In genomic region chr15:59879311-59879710, GRCm38 (mm10) we compare ENCODE assay signal across 14 mouse cellular contexts.
DNase-seq lines count a peak whose midpoint lies in the region; ATAC-seq and TF ChIP-seq lines count a peak whose summit lies in the region.
"Had no signal": no experiment of that assay in that cellular context is flagged by ENCODE, and none has a peak within 500 bp of the region (broad histone marks: within the 10 kb centered on the region; RNA-seq: fewer than 3 reads in every experiment).

No protein-coding gene starts in this region.

- peak; percentile 22; the same call in 1 of the 2 replicates for TF ChIP-seq CTCF in gastrocnemius, adult 2 months (IDR thresholded peaks at IDR 0.05)
- peak; percentile 25; the same call in 1 of the 2 replicates for TF ChIP-seq CTCF in liver, postnatal 0 days (IDR thresholded peaks at IDR 0.05; ENCODE audit: low read depth)

- no peak for ATAC-seq in liver, postnatal 0 days
- ATAC-seq in liver, embryonic 12.5 days = no peak

- no peak for TF ChIP-seq EP300 in liver, postnatal 0 days (IDR thresholded peaks at IDR 0.05; ENCODE audit: low read depth)

- 80% methylated on average over 4 of the region's 4 CpGs for WGBS in liver, postnatal 0 days (ENCODE audit: insufficient replicate concordance)
- WGBS in liver, embryonic 12.5 days (ENCODE audit: insufficient replicate concordance) = 59% methylated on average over 4 of the region's 4 CpGs

- no peak overlapping the region for H3K4me2 ChIP-seq in liver, postnatal 0 days (ENCODE audit: low read depth, low read length)
- H3K4me2 ChIP-seq in liver, embryonic 12.5 days = no peak overlapping the region
- H3K4me2 ChIP-seq: embryonic facial prominence, embryonic 15.5 days; forebrain, embryonic 12.5 days; limb, embryonic 13.5 days; lung, embryonic 15.5 days; midbrain, embryonic 11.5 days had no signal

- H3K27me3 ChIP-seq in liver, postnatal 0 days (ENCODE audit: insufficient read depth, low read length) = no peaks in the 10 kb centered on the region
- no peaks in the 10 kb centered on the region for H3K27me3 ChIP-seq in liver, embryonic 12.5 days (replicated peaks)
- H3K27me3 ChIP-seq: embryonic facial prominence, embryonic 15.5 days; forebrain, embryonic 12.5 days; limb, embryonic 13.5 days; lung, embryonic 15.5 days had no signal

- no peak overlapping the region for H3K4me3 ChIP-seq in gastrocnemius, adult 2 months
- H3K4me3 ChIP-seq in liver, postnatal 0 days (ENCODE audit: low read depth, low read length) = no peak overlapping the region
- no peak overlapping the region for H3K4me3 ChIP-seq in liver, embryonic 12.5 days
- H3K4me3 ChIP-seq: embryonic facial prominence, embryonic 15.5 days; forebrain, embryonic 12.5 days; limb, embryonic 13.5 days; lung, embryonic 15.5 days had no signal

- no peaks in the 10 kb centered on the region for H3K9me3 ChIP-seq in liver, postnatal 0 days (ENCODE audit: low read length)
- no peaks in the 10 kb centered on the region for H3K9me3 ChIP-seq in liver, embryonic 12.5 days (replicated peaks)
- H3K9me3 ChIP-seq: embryonic facial prominence, embryonic 15.5 days; forebrain, embryonic 12.5 days; limb, embryonic 13.5 days; lung, embryonic 15.5 days had no signal

- H3K9ac ChIP-seq in liver, postnatal 0 days (replicated peaks) = no peak overlapping the region
- no peak overlapping the region for H3K9ac ChIP-seq in liver, embryonic 12.5 days
- H3K9ac ChIP-seq: embryonic facial prominence, embryonic 15.5 days; forebrain, embryonic 12.5 days; limb, embryonic 13.5 days; lung, embryonic 15.5 days had no signal

- H3K36me3 ChIP-seq in liver, postnatal 0 days (replicated peaks; ENCODE audit: insufficient read depth, low read length) = no peaks in the 10 kb centered on the region
- H3K36me3 ChIP-seq in liver, embryonic 12.5 days = no peaks in the 10 kb centered on the region
- H3K36me3 ChIP-seq: embryonic facial prominence, embryonic 15.5 days; forebrain, embryonic 12.5 days; limb, embryonic 13.5 days; lung, embryonic 15.5 days had no signal

- intact Hi-C loops in gastrocnemius, adult 2 months (cut with DNase I) = no loop called here

- no peak overlapping the region for H3K27ac ChIP-seq in gastrocnemius, adult 2 months
- H3K27ac ChIP-seq in liver, postnatal 0 days (ENCODE audit: low read depth) = no peak overlapping the region
- H3K27ac ChIP-seq in liver, embryonic 12.5 days = no peak overlapping the region
- H3K27ac ChIP-seq: embryonic facial prominence, embryonic 15.5 days; forebrain, embryonic 12.5 days; limb, embryonic 13.5 days; lung, embryonic 15.5 days had no signal

- DNase-seq in gastrocnemius, adult 2 months = no peak
- DNase-seq in gastrocnemius, postnatal 10 days = no peak
- DNase-seq in liver, postnatal 0 days = no peak
- peak; percentile 67 to 68 for DNase-seq in B cell, adult 2 months
- peak; percentile 35 for DNase-seq in lung, postnatal 36 days
- no peak for DNase-seq in retina, embryonic 14.5 days (ENCODE audit: low spot score)
- no peak for DNase-seq in testis, postnatal 14 days (ENCODE audit: low spot score)
- DNase-seq: cerebellum, adult 11 months had no signal

- H3K4me1 ChIP-seq in liver, postnatal 0 days (ENCODE audit: insufficient read depth) = no peaks in the 10 kb centered on the region
- H3K4me1 ChIP-seq in liver, embryonic 12.5 days = no peaks in the 10 kb centered on the region
- H3K4me1 ChIP-seq: embryonic facial prominence, embryonic 15.5 days; forebrain, embryonic 12.5 days; limb, embryonic 13.5 days; lung, embryonic 15.5 days had no signal

Comparison
In these comparisons a context has a peak if more than half of its experiments do, and no peak if none do; other contexts are left out.
1. DNase-seq: peak in B cell, adult 2 months (2 of 2) and lung, postnatal 36 days (single experiment); none in gastrocnemius, adult 2 months (single experiment), gastrocnemius, postnatal 10 days (single experiment), liver, postnatal 0 days (single experiment), retina, embryonic 14.5 days (single experiment) and testis, postnatal 14 days (single experiment).